Mouse (Mus musculus): ENCODE data around the gene Cmtm1.
"Not testable (repeated sequence)": the region's sequence is repeated elsewhere in the genome, so short reads cannot be mapped to it uniquely, and the experiment has no call there.

Cmtm1 gene

DNA sequence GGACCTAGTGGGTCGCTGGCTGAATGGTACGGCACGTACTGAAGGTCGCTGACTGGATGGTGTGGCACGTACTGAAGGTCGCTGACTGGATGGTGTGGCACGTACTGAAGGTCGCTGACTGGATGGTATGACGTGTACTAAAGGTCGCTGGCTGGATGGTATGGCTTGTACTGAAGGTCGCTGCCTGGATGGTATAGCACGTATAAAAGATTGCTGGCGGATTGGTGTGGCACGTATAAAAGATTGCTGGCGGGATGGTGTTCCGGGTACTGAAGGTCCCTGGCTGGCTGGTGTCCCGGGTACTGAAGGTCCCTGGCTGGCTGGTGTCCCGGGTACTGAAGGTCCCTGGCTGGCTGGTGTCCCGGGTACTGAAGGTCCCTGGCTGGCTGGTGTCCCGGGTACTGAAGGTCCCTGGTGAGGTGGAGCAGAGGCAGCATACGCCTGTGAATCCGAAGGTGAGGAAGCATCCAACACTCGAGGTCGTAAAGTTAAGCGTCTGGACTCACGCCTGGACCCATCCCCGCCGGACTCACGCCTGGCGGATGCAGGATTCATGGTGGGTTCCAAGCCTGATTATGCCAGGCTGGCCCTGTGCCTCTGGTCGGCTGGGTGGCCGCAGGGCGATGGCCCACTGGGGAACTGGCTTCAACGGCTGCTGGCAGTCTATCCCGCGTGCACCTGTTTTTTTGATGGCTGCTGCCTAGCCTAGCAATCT is at the start of gene Cmtm1, which contains the start of gene Gm45711:
Gene Cmtm1 (minus strand): TSS at position 705 of the 715 bp plus-strand sequence.
Gene Gm45711 (minus strand): TSS at position 641 of the 715 bp plus-strand sequence.
- DNase-seq (ENCODE audit: low read depth), result not testable (repeated sequence)

DNA sequence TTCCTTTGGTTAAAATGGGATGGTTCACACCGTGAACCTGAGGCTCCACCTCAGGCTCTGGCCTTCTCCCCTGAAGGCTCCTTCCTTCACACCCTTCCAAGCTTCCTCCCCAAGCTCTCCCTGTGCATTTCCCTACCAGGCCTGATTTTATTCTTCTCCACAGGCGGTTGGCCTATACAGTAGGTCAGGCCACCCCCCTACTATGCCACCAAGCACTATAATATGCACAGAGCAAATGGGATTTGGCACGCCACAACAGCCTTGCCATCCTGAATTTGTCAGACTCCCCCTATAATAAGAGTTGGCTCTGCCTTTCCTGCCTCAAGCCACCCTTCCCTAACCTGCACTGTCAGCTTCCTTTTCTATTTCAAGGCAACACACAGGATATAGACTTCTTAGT is 48.7 kb upstream of the Cmtm1 start:
- no peak for DNase-seq (ENCODE audit: low read depth)

DNA sequence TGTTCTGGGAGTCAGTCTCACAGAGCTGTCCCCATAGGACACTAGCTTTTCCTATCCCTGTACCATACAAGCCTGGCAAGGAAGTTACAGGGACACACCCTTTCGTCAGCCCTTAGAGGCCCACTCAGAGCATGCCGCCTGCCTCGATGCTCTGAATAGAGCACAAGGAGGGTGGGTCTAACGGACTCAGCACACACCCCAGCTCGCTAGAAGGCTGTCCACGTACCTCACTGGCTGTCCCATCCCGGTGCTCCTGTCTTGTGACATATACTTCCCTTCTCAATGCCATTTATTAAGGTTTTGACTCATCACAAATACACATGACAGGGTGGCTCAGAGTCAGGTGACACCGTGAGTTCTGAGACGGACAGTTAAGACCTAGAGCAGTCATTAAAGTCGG is 44.6 kb upstream of the Cmtm1 start:
- DNase-seq (ENCODE audit: low read depth), result no peak

DNA sequence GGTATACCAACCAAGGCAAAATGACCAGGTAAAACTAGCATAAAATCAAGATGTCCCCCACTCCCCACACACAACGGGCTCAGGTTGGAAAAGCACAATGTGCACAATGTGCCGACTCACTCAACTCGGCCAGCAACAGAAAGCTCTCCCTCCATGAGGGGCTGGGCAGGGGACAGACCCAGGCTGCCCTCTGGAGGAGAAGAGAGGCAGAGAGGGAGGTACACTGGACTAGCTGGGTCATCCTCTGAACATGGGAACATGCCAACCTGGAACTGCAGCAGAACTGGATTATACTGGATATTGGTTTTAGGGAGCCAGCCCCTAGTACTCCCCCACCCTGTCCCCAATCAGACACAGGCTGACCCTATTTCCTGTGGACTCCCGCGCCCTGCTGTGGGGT is 43.2 kb upstream of the Cmtm1 start:
- no peak for DNase-seq (ENCODE audit: low read depth)

- no peak for DNase-seq (ENCODE audit: low read depth)
Observed at GRCm38 (mm10) chr8:104350047-104350446, 40.1 kb upstream of the Cmtm1 start.

- no peak for DNase-seq (ENCODE audit: low read depth)
Observed at GRCm38 (mm10) chr8:104348971-104349370, 39.0 kb upstream of the Cmtm1 start.

- no peak for DNase-seq (ENCODE audit: low read depth)
Observed at GRCm38 (mm10) chr8:104346706-104347105, 36.8 kb upstream of the Cmtm1 start.

GRCm38 (mm10) chr8:104344622-104345021 is 34.7 kb upstream of the Cmtm1 start:
- no peak for DNase-seq (ENCODE audit: low read depth)

- DNase-seq (ENCODE audit: low read depth), result peak; percentile 74
Observed at GRCm38 (mm10) chr8:104343957-104344356, 34.0 kb upstream of the Cmtm1 start.

- DNase-seq (ENCODE audit: low read depth), result no peak
Observed at GRCm38 (mm10) chr8:104342426-104342825, 32.5 kb upstream of the Cmtm1 start.

DNA sequence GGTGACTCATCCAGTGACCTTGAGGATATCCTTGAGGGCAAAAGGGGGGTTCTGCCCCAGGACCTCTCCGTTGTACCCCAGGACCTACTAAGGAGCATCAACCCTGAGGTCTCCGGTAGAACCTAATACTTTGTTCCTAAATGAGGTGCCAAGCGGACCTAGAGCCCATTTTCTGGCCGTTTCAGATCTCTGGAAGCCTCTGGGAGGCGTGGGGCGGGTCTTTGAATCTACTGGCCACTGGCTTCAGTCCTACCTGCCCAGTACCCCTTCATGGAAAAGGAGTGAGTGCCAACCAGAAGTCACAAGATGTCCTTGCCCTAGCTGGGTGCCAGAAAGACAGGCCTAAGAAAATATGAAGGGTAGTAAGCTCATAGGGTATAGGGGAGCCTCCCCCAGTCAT is 31.7 kb upstream of the Cmtm1 start:
- no peak for DNase-seq (ENCODE audit: low read depth)

GRCm38 (mm10) chr8:104341106-104341561 is 31.2 kb upstream of the Cmtm1 start:
- DNase-seq (ENCODE audit: low read depth), result no peak

- peak; percentile 58 for DNase-seq (ENCODE audit: low read depth)
Observed at GRCm38 (mm10) chr8:104340233-104341105, 30.5 kb upstream of the Cmtm1 start.

GRCm38 (mm10) chr8:104339983-104340232 is 30.0 kb upstream of the Cmtm1 start:
- no peak for DNase-seq (ENCODE audit: low read depth)

- DNase-seq (ENCODE audit: low read depth), result no peak
Observed at GRCm38 (mm10) chr8:104339229-104339982, 29.5 kb upstream of the Cmtm1 start, which contains the start of gene Cmtm3. TSS of gene Cmtm3 (plus strand) at chr8:104339410.

- no peak for DNase-seq (ENCODE audit: low read depth)
Observed at GRCm38 (mm10) chr8:104337890-104338289, 27.9 kb upstream of the Cmtm1 start.

DNA sequence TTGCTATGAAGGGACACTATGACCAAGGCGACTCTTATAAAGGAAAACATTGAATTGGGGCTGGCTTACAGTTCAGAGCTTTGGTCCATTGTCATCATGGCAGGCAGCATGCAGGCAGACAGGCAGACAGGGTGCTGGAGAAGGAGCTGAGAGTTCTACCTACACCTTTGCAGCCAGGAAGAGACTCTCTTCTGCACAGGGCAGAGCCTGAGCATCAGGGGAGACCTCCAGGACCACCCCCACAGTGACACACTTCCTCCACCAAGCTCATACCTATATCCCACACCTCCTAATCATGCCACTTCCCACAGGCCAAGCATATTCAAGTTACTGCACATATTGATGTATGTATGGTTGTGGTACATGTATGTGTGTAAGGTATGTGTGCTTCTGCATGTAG is 26.9 kb upstream of the Cmtm1 start:
- DNase-seq (ENCODE audit: low read depth), result no peak

DNA sequence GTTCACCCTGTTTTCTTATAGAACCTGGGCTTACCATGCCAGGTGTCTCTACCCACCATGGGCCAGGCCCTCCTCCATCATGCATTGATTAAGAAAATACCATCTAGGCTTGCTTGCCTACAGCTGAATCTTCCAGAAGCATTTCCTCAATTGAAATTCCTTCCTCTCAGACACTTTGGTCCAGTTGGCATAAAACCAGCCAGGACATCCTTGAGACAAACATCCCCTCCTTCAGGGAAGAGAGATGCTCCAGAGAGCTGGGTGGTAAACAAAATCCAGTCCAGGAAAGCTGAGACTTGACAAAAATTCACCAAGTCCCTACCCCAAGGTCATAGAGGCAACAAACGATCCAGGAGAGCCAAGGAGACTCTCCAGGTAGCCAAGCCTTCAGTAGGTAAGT is 24.3 kb upstream of the Cmtm1 start:
- no peak for DNase-seq (ENCODE audit: low read depth)

DNA sequence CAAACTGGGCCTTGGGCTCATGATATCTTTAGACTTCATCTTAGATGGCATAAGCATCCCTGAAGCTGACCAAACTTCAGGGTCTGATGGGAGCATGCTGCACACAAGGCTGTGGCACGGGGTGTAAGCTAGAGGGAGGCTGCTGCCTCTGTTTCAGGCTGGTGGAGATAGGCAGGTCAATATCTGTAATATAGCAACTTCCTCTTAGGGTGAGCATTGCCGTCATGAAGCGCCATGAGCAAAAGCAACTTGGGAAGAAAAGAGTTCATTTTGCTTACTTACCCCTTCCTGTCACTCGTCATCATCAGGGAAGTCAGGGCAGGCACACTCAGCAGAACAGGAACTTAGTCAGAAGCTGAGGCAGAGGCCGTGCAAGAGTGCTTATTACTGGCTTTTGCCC is 23.8 kb upstream of the Cmtm1 start:
- no peak for DNase-seq (ENCODE audit: low read depth)

DNA sequence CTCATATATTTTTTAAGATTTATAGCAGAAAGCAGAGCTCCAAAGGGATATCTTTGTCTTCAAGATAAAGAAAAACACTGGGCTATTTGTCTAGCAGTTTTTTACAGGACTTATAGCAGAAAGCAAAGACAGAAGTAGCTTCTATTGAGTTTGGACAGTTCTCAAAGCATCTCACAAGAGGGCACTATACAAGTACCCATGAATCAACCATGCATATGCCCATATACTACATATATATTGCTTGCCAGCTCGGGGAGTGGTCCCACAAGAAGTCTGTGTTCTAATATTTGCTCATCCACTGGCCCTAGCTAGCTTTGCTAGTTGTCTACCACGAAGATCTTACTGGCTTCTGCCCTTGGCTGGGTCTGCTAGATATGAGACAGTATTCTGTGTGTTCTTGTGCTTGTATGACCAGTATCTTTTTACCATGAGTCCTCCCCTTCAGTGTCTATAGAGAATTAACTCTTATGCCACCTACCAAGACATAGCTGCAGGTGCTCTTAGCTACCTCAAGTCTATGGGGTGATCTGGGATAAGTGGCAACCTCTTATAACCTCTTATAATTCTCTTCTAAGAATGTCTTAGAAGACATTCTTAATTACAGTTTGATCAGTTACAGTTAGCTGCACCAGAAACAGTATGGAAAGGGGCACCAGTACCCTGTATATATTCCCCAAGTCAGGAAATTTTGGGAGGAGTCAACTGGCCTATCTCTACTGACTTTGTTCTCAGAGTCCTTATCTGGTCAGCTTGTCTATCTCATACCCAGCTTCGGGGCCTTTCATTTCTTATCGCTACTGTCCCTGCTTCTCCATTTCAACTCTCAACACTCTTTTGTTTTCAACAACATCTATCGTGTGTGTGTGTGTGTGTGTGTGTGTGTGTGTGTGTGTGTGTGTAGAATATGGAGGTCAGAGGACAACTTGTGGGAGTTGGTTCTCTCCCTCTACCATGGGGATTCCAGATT is 23.0 kb upstream of the Cmtm1 start:
- no peak for DNase-seq (ENCODE audit: low read depth)

GRCm38 (mm10) chr8:104321930-104322329 is 12.0 kb upstream of the Cmtm1 start, which contains the start of gene Cmtm2b:
TSS of gene Cmtm2b (plus strand) at chr8:104322230.
- not testable (repeated sequence) for DNase-seq (ENCODE audit: low read depth)
